Mouse (Mus musculus) forelimb bud, embryonic 11.5 days (tissue): ENCODE results near the gene S100a13.

Experiments
- DNase-seq: peaks from one replicate; pipeline ENCODE4 v3.0.0-alpha.2; 2012; ENCODE audit warnings: low read depth, low spot score

Gene S100a13

DNA sequence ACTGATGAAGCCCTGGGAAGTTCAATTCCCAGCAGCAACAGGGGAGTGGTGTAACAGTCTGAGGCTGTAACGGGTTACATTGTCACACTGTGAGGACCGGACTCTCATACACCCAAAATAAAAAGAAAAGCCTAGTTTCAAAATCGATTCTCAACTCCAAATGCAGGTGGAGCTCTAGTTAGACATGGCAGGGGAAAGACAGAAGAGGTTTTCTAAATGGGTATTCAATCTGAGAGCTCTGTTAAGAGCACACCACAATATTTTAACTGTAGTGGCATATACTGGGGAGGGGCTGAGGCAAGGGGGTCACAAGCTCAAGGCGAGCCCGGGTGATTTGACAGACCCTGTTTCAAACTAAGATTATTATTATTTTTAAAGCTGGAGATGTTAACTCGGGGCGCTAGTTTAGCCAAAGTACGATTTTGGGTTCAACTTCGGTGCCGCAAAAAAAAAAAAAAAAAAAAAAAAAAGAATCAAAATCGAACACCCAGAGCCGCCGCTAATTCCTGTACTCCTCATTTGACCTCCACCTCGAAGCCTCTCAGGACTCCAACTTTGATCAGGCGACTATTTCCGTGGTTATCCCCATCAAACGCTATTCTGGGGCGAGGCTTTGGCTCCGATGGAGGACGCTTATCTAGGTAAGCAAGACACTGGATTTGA lies 5.8 kb upstream of the S100a13 start:
- DNase-seq: no peak

DNA sequence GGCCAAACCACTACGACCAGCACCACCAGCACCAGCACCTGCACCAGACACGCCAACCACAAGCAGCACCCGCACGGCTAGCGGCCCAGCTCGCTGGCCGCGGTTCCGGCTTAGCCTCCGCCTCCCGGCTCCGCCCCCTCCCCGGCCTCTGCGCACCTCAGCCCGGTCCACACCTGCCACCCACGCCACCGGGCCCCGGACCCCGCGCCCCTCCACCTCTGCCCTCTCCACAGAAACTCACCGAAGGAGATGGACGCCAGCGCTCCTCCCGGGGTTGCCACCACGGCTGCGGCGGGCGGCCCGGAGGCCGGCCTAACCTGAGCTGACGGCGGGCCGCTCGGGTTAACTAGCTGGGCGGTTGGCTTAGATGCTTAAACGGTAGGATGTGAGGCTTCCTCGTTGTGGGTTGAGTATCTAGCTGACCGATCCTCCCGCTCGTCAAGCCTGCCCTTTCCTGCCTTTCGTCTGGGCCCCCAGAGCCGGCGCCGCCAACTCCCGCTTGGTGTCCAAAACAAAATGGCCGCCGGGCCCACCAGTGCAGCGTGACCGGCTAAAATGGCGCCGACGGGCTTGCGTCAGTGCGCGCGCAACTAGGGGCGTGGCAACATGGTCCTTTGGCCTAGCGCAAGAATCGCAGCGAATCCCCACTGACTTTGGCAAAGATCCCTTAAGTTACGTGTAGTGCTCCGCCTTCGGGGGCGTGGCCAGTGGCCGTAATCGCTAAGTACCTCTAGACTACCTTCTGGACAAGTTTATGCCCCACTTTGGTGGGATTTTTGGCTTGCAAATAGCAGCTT lies 5.1 kb upstream of the S100a13 start, which contains the start of gene Chtop:
Gene Chtop (minus strand): TSS at position 549 of the 797 bp plus-strand sequence.
- peak; percentile 99 for DNase-seq

DNA sequence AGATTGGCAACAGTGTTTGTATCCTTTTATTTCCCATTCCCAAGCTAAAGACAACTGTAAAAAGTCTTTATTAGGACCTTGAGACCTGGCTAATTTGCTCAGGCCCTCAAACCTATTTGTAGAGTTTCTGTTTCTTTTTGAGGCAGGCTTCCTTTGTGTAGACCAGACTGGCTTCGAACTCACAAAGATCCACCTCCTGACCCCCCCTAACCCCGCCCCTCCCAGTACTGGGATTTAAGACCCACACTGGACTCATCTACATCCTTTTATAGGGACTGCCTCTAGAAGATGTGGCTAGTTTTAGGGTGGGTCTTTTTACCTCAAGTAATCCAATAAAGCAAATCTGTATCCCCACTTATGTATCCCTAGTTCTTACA lies 4.5 kb upstream of the S100a13 start:
- no peak for DNase-seq

DNA sequence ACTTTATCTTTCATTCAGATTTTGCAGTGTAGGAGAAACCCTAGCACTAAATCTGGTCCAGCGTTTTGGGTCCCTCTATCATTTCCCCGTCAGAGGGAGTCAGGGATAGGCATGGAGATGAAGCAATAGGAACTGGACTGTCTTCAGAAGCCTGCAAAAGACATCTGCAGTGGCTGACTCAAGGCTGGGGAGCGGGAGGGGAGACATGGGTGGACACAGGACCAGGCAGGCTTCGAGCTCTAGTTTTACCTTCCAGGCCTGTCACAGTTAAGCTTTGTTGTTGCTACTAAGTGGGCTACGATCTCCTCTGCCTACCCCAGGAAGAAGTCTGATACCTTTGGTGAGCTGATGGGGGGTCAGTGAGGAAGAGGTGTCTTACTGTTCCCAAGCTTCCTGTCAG lies 2.0 kb upstream of the S100a13 start:
- DNase-seq: no peak

DNA sequence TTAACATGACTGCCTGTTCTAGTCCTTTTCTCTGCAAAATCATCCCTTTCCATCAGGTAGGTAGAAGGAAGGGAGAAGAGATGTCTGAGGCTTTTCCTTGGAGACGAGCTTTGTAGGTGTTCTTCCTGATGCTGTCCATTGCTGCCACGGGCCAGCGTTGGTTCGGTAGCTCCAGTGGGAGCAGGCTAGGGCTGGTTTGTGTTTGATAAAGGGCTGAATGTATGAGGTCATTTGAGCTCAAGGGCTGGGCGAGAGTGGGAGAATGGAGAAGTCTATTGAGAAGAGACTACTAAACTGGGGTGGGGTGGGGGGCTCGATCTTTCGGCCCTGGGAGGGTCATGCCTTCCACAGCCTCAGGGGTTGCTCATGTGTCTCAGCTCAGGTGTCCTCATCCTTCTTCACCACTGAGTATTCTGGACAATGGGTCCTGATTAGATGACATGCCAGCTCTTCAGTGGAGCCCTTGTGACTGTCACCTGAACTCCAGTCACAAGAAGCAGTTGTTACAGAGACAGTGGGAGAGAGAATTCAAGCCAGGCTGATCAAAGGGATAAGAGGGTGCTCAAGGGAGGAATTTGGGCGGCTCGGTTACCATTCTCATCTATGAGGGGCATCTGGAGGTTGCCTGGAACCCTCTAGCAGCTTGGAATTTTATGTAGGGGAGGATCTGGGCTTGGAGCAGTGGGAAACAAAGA lies 1.1 kb upstream of the S100a13 start:
- DNase-seq: no peak

DNA sequence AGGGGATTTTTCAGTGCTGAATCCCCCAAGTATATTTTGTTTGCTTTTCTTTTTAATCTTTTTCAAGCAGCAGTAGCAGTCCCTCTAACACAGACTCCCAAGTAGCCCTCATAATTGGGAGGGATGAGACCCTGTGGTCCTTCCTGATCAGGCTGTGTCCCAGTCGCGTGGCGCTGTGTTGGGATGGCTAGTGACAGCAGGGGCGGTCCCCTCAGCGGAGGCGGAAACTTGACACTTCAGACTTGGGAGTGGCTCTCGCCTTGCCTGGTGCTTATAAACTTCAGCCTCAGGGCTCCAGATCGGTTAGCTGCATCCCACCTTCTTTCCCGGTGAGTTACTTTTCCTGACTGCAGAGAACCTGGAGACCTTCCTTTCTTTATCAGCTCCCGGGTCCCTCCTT lies 456 bp downstream of the S100a13 start:
- peak; percentile 59 for DNase-seq

DNA sequence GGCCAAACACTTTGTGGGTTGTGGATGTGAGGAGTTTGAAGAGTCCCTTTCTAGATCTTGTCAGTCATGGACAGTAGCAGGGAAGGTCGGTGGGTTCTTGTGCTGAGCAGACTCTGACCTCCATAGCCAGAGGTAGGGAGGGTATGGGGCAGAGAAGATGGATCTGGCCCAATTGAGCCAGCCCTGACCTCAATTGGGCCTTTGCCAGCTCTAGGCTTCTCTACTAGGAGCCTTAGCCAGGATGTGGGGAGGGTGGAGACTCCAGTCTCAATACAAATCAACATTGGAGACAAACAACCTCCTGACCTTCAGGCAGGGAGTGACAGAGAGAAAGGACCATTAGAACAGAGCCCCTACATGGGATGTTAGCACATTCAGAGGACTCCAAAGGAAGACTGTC lies 1.0 kb downstream of the S100a13 start:
- DNase-seq: no peak

DNA sequence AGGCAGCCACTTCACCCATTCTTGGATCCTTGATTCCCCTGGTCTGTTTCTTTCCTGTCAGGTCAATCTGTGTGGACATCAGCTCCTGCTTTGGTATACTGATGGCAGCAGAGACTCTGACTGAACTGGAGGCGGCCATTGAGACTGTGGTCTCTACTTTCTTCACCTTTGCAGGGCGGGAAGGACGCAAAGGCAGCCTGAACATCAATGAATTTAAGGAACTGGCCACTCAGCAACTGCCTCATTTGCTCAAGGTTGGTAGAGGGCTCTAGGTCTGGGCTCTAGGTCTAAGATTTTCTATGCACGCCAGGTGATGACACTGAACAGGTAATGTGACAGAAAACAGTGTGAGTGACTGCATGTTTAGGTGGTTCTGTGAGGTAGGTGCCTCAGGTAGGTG lies 1.6 kb downstream of the S100a13 start:
- DNase-seq: no peak

DNA sequence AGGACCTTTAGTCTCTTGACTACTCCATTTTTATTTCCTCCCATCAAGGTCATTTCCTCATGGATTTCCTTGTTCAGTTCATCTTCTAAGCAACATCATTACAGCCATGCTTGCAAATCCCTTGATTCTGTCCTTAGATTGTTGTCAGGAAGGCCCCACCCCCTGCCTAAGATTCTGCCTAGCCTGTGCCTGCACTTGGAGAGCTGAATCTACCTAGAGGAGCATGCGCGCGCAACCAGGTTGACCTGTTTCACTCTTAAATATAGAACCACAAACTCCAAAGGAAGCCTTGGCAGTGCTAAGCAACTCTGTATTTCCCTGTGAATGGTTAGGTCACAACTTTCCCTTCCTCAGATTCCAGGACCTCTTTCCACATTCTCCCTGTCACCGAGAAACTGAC lies 3.5 kb downstream of the S100a13 start:
- no peak for DNase-seq

DNA sequence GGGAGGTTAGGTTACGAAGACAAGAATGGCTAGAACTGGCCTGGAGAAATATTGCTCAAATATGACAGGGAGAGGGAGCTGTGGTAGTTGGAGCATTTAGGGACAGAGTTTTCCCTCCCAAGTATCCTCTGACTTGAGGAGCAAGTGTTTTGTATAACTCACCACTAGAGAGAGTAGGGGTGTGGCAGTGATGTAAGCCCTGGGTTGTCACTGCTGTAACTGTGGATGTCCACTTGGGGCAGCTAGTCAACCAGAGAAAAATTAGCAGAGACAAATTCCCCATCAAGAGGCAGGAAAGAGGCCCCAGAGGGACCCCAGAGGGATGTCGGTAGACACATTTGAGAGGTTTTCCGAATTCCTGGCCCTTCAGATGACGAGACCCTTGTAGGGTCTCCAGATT lies 11.2 kb downstream of the S100a13 start:
- no peak for DNase-seq

DNA sequence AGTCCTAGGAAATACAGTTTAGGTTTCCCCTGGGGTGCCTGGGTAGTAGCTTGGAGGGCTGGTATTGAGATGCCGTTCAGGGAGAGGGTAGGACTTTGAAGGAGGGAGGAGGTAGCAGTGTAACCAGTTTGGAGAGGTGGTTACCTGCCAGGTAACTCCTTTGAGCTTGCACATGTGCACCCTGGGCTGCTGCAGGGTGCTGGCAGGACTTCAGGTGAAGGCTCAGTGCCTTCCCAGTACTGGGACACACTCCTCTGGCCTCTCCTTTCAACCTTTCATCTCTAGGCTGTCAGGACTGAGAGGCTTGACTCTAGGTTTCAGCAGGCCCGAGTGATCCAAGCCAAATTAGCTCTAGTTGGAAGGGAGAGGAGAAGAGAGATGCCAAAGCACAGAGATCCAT lies 11.8 kb downstream of the S100a13 start:
- no peak for DNase-seq

DNA sequence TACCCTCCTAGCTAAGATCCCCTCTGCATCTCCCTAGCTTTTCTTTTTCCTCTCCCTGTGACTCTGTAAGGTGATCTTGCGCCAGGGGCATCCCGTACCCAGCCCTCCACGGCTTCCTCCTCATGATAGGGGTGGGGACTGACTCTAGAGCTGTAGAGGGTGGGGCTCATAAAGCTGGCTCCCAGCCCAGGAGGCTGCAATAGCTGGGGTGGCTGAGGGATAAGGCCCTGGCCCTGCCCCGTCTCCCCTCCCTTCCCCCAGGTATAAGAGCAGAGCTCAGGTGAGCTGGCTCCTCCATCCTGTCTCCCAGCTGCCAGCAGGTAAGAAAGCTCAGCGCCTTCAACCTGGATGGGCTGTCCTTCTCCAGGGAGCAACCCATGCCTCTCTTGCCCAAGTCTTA lies 12.3 kb downstream of the S100a13 start, which contains the start of gene S100a14:
Gene S100a14 (plus strand): TSS at position 277 of the 400 bp plus-strand sequence.
- no peak for DNase-seq

DNA sequence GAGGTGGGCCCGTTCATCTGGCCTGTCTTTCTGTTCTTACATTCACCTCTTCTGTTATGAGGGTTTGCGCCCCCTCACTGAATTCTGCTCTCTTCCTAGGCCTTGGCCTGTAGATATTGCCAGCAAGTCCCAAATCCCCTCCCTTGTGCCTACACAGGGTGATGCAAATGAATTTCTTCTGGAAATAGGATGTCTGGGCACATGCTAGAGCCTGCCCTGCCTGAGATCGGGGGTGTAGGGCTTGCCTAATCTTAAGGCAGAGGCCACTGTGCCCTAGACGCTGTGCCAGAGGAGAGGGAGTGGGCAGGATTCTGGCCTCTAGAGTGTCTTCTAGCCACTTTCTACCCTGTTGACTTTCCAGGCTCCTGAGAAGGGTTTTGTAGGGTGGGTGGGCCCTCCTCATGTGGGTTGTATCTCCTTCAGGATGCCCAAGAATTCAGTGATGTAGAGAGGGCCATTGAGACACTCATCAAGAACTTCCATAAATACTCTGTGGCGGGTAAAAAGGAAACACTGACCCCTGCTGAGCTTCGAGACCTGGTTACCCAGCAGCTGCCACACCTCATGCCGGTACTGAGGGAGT lies 13.1 kb downstream of the S100a13 start:
- DNase-seq: no peak

DNA sequence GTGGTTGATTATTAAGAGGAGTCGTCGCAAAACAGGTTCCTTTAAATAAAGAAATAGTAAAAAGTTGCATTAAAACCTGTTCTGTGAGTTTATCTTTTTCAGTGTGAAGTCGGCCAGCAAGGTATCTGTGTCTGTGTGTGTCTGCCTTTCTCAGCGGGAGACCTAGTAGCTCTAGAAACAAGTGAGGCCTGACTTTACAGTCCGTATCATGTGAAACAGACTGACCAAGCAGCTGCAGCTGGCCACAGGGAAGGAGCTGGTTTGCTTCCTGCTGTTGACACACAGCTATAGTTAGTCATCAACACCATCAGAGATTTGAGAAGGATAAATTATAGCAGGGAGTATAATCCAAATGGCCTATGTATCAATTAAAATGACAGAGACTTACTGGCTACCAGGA lies 17.5 kb downstream of the S100a13 start:
- DNase-seq: no peak

DNA sequence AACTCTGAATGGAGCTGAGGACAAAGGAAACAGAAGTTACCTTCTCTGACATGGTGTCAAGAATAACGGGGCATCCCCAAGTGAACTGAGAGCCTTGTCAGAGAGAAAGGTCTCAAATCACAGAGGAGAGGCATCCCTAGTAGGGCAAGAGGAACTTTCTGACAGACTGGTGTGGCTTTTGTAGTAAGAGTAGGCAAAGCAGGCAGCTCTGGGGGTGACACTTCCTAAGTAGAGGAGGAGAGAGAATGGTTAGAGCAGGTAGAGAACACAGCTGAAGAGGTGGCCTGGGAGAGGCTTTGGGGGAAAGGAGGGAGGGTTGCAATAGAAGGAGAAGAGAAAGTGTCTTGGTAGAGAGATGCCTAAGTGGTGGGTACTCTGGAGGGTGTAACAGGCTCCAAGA lies 21.2 kb downstream of the S100a13 start:
- DNase-seq: no peak

DNA sequence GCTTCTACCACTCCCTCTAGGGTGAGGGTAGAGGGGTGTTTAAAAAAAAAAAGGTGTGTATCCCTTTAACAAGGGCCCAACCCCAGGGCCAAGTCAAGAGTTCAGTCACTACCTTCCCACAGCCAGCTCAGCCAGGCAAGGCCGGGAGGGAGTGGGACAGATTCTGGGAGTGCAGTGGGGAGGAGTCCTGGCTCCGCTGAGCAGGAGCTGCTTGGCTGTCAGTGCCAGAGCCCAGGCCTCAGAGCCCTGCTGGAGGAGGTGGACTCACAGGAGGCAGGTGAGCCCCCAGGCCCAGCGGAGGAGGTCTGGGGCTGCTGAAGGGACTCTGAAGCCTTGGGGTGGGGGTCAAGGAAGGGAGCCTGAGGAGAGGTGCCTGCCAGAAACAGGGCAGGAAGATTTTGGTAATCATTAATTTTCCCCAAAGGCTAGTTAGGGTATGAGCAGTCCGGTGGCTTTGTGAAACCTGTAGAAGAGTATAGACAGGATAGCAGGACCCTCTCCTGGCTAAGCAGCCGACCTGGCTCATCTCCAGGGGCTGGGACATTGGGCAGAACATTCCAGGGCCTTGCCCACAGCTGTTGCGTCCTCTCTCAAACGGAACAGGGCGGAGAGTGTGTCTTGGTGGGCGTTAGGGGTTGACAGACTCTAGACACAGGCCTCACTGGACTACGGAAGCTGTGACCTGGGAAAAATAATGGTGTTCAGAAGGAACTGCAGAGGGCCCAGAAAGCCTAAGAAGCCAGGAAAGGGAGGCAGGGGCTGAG lies 23.1 kb downstream of the S100a13 start, which contains the start of gene S100a16:
Gene S100a16 (plus strand): TSS at position 114 of the 764 bp plus-strand sequence.
- DNase-seq: no peak

DNA sequence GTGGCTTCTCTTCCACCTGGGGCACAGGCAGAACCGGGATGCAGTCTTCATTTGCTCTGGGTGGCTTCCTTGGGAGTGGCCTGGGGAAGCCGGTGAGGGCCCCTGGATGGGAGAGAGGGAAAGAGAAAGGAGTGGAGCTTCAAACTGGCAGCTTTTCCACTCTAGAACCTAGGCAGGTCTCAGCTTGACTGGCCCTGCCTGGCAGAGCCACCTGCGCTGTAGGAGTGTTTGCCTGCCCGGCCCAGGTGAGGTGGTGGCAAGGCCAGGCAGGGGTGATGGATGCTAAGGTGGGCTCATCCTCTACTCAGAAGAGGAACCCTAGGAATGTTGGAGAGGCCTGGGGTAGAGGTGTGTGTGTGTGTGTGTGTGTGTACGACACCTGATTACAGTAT lies 23.7 kb downstream of the S100a13 start:
- DNase-seq: no peak

DNA sequence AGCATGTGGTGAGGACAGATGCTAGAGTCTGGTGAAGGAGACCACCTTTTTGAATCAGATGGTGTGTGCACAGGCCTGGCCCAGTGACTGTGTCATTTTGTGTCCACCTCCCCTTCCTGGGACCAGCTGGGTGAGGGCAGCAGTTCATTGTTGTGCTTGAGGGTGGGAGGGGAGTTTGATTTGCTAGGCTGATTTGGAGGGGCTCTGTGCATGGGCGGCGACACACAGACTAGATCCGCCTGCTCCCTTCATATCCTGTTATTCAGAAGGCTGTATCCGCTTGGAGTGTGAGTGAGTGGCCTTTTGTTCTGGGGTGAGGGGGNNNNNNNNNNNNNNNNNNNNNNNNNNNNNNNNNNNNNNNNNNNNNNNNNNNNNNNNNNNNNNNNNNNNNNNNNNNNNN lies 26.7 kb downstream of the S100a13 start:
- DNase-seq: no peak

DNA sequence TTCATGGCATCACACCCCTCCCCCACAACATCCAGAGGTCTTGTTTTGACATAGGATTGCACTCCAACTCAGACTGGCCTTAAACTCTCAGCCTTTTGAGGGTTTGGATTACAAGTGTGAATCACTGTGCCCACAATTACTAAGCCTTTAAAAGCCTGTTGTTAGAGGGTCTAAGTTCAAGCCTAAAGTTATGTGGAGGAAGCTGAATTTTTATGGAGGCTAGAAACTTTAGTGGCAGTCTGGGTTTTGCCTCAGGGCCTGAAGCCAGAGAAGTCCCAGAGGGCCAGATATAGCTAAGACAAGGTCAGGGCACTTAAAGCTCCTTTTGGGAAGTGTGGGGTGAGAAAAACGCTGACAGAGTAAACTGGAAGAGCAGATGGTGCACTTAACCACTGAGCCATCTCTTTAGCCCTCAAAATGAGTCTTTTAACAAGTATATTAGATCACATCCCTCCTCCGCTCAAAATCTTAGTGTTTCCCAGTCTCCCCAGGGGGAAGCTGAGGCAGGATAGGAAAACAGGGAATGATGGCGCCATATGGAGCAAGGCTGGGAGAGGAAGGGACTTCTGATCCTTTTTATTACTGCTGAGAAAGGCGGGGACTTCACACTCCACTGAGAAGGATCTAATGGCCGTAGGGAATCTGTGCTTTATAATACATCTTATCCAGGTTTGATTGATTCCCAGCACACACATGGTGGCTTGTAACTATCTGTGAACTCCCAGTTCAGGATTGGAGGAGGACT lies 35.6 kb downstream of the S100a13 start:
- DNase-seq: peak; percentile 40

DNA sequence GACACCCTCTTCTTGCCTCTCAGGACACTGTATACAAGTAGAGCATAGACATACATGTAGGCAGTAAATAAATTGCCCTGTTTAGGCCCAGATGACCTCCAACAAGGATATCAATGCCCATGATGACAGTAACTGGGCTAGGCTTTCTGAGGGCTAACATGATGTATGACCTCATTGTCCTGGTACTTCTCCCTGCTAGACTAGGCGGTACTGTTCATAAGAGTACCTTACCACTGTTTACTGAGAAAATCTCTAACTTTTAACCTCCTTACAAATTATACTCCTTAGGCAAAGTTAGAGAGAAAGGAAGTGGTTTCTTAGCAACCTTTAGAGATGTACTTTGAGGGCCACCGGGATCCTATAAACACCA lies 36.2 kb downstream of the S100a13 start:
- DNase-seq: no peak

DNA sequence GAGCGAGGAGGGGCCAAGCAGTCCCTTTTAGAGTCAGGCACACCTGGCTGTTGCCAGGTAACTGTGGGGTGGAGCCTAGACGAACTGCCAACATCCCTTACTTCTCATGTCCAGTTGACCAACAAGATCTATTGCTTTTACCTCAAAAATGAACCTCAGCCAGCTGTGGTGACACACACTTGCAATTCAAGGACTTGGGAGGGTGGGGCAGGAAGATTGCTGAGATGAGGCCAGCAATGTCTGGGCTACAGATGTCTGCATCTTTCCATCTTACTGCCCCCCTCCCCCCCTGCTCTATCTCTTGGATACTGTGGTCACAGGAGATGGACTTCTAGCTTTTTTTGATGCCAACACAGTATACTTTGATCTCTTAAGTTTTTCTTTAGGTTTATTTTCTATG lies 38.0 kb downstream of the S100a13 start:
- no peak for DNase-seq
